Mouse (Mus musculus) CH12.LX (cell line): ENCODE measurements around the gene Eif2ak2. TPM values are rescaled to one million over a fixed set of nuclear protein-coding genes. Genes with fewer than 3 reads are reported as not detected.

Source experiments
- DNase-seq: peaks from one replicate; pipeline ENCODE4 v3.0.0-alpha.2; 2013; ENCODE audit errors: extremely low read depth
- H3K27ac ChIP-seq: 2 replicates; pipeline ENCODE4 v1.5.1; 2012; ENCODE audit warnings: low read depth, mild to moderate bottlenecking, control low read depth, moderate library complexity; ENCODE audit not compliant: insufficient read depth
- H3K27me3 ChIP-seq: replicated peaks from 2 replicates; pipeline ENCODE3; 2012; ENCODE audit warnings: inconsistent platforms
- H3K36me3 ChIP-seq, 2 experiments: replicated peaks in 1 of 2; 2 replicates each; pipeline versions ENCODE3 to v1.6.1; 2012; ENCODE audit warnings: inconsistent platforms in 1 of 2, low read length in 1 of 2, mild to moderate bottlenecking in 1 of 2, mixed read lengths in 1 of 2, moderate library complexity in 1 of 2; ENCODE audit not compliant: control insufficient read depth in 1 of 2, insufficient read depth in 1 of 2
- H3K4me1 ChIP-seq, 2 experiments: 2 replicates each; pipeline ENCODE4 v1.6.1; 2012; ENCODE audit warnings: inconsistent platforms in 1 of 2, moderate library complexity in 1 of 2; ENCODE audit not compliant: insufficient read depth in 2 of 2, control insufficient read depth in 1 of 2
- H3K4me2 ChIP-seq: 2 replicates; pipeline ENCODE4 v1.6.1; 2012; ENCODE audit warnings: low read depth, mild to moderate bottlenecking, control low read depth; ENCODE audit not compliant: poor library complexity, insufficient read depth, severe bottlenecking
- H3K4me3 ChIP-seq, 3 experiments: fragments of 150-350 bp in 1 of 3; sonication (generic) in 1 of 3; replicated peaks in 1 of 3; 2 replicates each; pipeline versions ENCODE3 to v1.5.1; 2011 to 2012; ENCODE audit warnings: low read depth in 2 of 3, low read length in 2 of 3, mild to moderate bottlenecking in 2 of 3, moderate library complexity in 2 of 3, control low read depth in 1 of 3, improper control_type of control experiment in 1 of 3, inconsistent platforms in 1 of 3, mixed read lengths in 1 of 3; ENCODE audit not compliant: poor library complexity in 1 of 3
- H3K79me2 ChIP-seq: replicated peaks from 2 replicates; pipeline ENCODE4 v1.6.1; 2012; ENCODE audit warnings: mild to moderate bottlenecking, moderate library complexity; ENCODE audit not compliant: control insufficient read depth, poor library complexity, insufficient read depth, severe bottlenecking; ENCODE audit errors: extremely low read depth
- H3K9ac ChIP-seq: 2 replicates; pipeline ENCODE4 v1.6.1; 2012; ENCODE audit warnings: low read depth, mild to moderate bottlenecking, control low read depth, moderate library complexity; ENCODE audit not compliant: insufficient read depth
- H3K9me3 ChIP-seq: replicated peaks from 2 replicates; pipeline ENCODE3; 2012; ENCODE audit warnings: low read length, inconsistent platforms, mixed read lengths
- BHLHE40 ChIP-seq: IDR thresholded peaks from 2 replicates; pipeline ENCODE4 v1.6.1; 2011; ENCODE audit warnings: mild to moderate bottlenecking, low read depth, low read length, improper control_type of control experiment
- CHD1 ChIP-seq: IDR thresholded peaks from 2 replicates; pipeline ENCODE4 v1.6.1; 2012; ENCODE audit warnings: low read depth, low read length, improper control_type of control experiment, inconsistent platforms
- CHD2 ChIP-seq: IDR thresholded peaks from 2 replicates; pipeline ENCODE4 v1.6.1; 2011; ENCODE audit warnings: low read length, improper control_type of control experiment
- CTCF ChIP-seq, 2 experiments: IDR thresholded peaks in 1 of 2; conservative IDR thresholded peaks in 1 of 2; 2 replicates each; pipeline ENCODE4 v1.5.1; 2011 to 2012; ENCODE audit warnings: low read depth in 2 of 2, low read length in 2 of 2, improper control_type of control experiment in 1 of 2, inconsistent platforms in 1 of 2, mild to moderate bottlenecking in 1 of 2, moderate library complexity in 1 of 2
- ELF1 ChIP-seq: IDR thresholded peaks from 2 replicates; pipeline ENCODE4 v1.6.1; 2014; ENCODE audit warnings: low read depth, mild to moderate bottlenecking, inconsistent platforms, low read length, improper control_type of control experiment
- ETS1 ChIP-seq: conservative IDR thresholded peaks from 2 replicates; pipeline ENCODE4 v1.6.1; 2012; ENCODE audit warnings: low read depth, mild to moderate bottlenecking, inconsistent platforms, low read length, improper control_type of control experiment, moderate library complexity
- GABPA ChIP-seq: IDR thresholded peaks from 2 replicates; pipeline ENCODE4 v1.6.1; 2012; ENCODE audit warnings: low read depth, low read length, improper control_type of control experiment, inconsistent platforms; ENCODE audit not compliant: insufficient replicate concordance
- HCFC1 ChIP-seq: IDR thresholded peaks from 2 replicates; pipeline ENCODE4 v1.6.1; 2012; ENCODE audit warnings: low read depth, mild to moderate bottlenecking, inconsistent platforms, low read length, improper control_type of control experiment
- IRF4 ChIP-seq: IDR thresholded peaks from 2 replicates; pipeline ENCODE4 v1.6.1; 2014; ENCODE audit warnings: low read depth, mild to moderate bottlenecking, inconsistent platforms, low read length, improper control_type of control experiment
- JUN ChIP-seq: IDR thresholded peaks from 2 replicates; pipeline ENCODE4 v1.6.1; 2011; ENCODE audit warnings: low read depth, mild to moderate bottlenecking, low read length, improper control_type of control experiment, moderate library complexity; ENCODE audit not compliant: insufficient read depth
- JUND ChIP-seq: conservative IDR thresholded peaks from 2 replicates; pipeline ENCODE4 v1.6.1; 2011; ENCODE audit warnings: low read depth, low read length, improper control_type of control experiment
- KAT2A ChIP-seq: IDR thresholded peaks from 2 replicates; pipeline ENCODE4 v1.6.1; 2012; ENCODE audit warnings: low read length, improper control_type of control experiment, inconsistent platforms; ENCODE audit not compliant: insufficient replicate concordance
- MAFK ChIP-seq: IDR thresholded peaks from 2 replicates; pipeline ENCODE4 v1.6.1; 2011; ENCODE audit warnings: low read length, improper control_type of control experiment; ENCODE audit not compliant: insufficient replicate concordance
- MAX ChIP-seq: IDR thresholded peaks from 2 replicates; pipeline ENCODE4 v1.6.1; 2011; ENCODE audit warnings: low read length, improper control_type of control experiment
- MAZ ChIP-seq: IDR thresholded peaks from 2 replicates; pipeline ENCODE4 v1.6.1; 2012; ENCODE audit warnings: low read depth, mild to moderate bottlenecking, inconsistent platforms, low read length, improper control_type of control experiment, moderate library complexity
- MEF2A ChIP-seq: IDR thresholded peaks from 2 replicates; pipeline ENCODE4 v1.6.1; 2014; ENCODE audit warnings: low read depth, mild to moderate bottlenecking, inconsistent platforms, low read length, improper control_type of control experiment, borderline replicate concordance
- MXI1 ChIP-seq: IDR thresholded peaks from 2 replicates; pipeline ENCODE4 v1.6.1; 2011; ENCODE audit warnings: mild to moderate bottlenecking, low read depth, low read length, improper control_type of control experiment
- MYC ChIP-seq: IDR thresholded peaks from 2 replicates; pipeline ENCODE4 v1.6.1; 2011; ENCODE audit warnings: low read depth, mild to moderate bottlenecking, improper control_type of control experiment, low read length
- NELFE ChIP-seq: IDR thresholded peaks from 2 replicates; pipeline ENCODE4 v1.6.1; 2011; ENCODE audit warnings: low read depth, low read length, improper control_type of control experiment
- POLR2A ChIP-seq: IDR thresholded peaks from 2 replicates; pipeline ENCODE4 v1.6.1; 2011; ENCODE audit warnings: low read depth, mild to moderate bottlenecking, improper control_type of control experiment, low read length
- RCOR1 ChIP-seq: conservative IDR thresholded peaks from 2 replicates; pipeline ENCODE4 v1.6.1; 2012; ENCODE audit warnings: low read depth, mild to moderate bottlenecking, inconsistent platforms, low read length, improper control_type of control experiment
- SIN3A ChIP-seq: IDR thresholded peaks from 2 replicates; pipeline ENCODE4 v1.6.1; 2012; ENCODE audit warnings: low read length, improper control_type of control experiment, inconsistent platforms
- SMC3 ChIP-seq: IDR thresholded peaks from 2 replicates; pipeline ENCODE4 v1.6.1; 2011; ENCODE audit warnings: low read depth, low read length, improper control_type of control experiment
- TBP ChIP-seq: conservative IDR thresholded peaks from 2 replicates; pipeline ENCODE4 v1.6.1; 2011; ENCODE audit warnings: low read depth, low read length, improper control_type of control experiment
- TCF12 ChIP-seq: IDR thresholded peaks from 2 replicates; pipeline ENCODE4 v1.6.1; 2014; ENCODE audit warnings: low read depth, mild to moderate bottlenecking, inconsistent platforms, low read length, improper control_type of control experiment
- USF1 ChIP-seq: IDR thresholded peaks from 2 replicates; pipeline ENCODE4 v1.6.1; 2014; ENCODE audit warnings: low read depth, mild to moderate bottlenecking, inconsistent platforms, low read length, improper control_type of control experiment
- USF2 ChIP-seq: conservative IDR thresholded peaks from 2 replicates; pipeline ENCODE4 v1.6.1; 2011; ENCODE audit warnings: low read depth, low read length, improper control_type of control experiment
- ZC3H11A ChIP-seq: IDR thresholded peaks from 2 replicates; pipeline ENCODE4 v1.6.1; 2012; ENCODE audit warnings: low read depth, mild to moderate bottlenecking, inconsistent platforms, low read length, improper control_type of control experiment
- ZKSCAN1 ChIP-seq: IDR thresholded peaks from 2 replicates; pipeline ENCODE4 v1.6.1; 2012; ENCODE audit warnings: low read depth, inconsistent platforms, low read length, improper control_type of control experiment, borderline replicate concordance
- ZNF384 ChIP-seq: IDR thresholded peaks from 2 replicates; pipeline ENCODE4 v1.6.1; 2012; ENCODE audit warnings: low read depth, low read length, improper control_type of control experiment, inconsistent platforms
- dilution Hi-C: fragments of 300-500 bp; cut with MboI; formaldehyde crosslinking; loops from 2 replicates; pipeline ENCODE4 v1.14.3; 2020; ENCODE audit warnings: low sequenced_read_pairs; ENCODE audit not compliant: extremely low pct_unique_long_range_greater_than_20kb, extremely low pct_ligation_motif_present
- in situ Hi-C: fragments of 300-500 bp; cut with MboI; formaldehyde crosslinking; loops from 3 replicates; pipeline ENCODE4 v1.14.3; 2019; ENCODE audit warnings: low sequenced_read_pairs, low pct_ligation_motif_present, low pct_unique_long_range_greater_than_20kb, mixed read lengths
- polyA plus RNA-seq: library from polyadenylated mRNA; unstranded; fragments of >175 nt; gene quantifications from 2 replicates; pipeline ENCODE4 v1.2.1, GENCODE M21; 2012; ENCODE audit warnings: low read depth; ENCODE audit not compliant: insufficient read length
- total RNA-seq, 2 experiments: library from RNA; depleted of rRNA; stranded (reverse); fragments of 300-350 nt in 1 of 2; fragments of >200 nt in 1 of 2; gene quantifications; 2 replicates each; pipeline ENCODE4 v1.2.3; 2012 to 2014

The Eif2ak2 gene
- total and polyA plus RNA-seq, 3 experiments: 9.8 to 25.0 (median 13.6) TPM

DNA sequence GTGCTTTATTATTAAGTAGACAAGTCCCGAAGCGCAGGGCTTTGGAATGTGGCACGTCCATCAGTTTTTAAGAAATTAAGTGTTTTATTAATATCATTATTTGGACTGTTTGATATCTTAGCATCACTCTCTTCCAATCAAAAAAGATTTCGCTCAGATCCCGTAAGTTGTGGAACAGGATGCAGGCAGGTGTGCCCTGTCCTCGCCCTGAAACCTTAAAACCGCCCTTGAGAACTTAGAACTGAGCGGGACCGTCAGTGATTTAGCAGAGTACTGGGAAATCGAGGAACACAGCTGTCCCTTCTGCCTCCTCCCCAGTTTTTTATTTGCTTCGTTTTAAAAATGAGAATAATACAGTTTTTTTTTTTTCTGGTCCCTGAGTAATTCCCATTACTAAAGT lies 34.5 kb upstream of the Eif2ak2 start:
- peaks cover 2 to 17% of the 10 kb centered on the region in 2 experiments; a peak in 2 of 4 replicates for H3K4me1 ChIP-seq
- H3K27ac ChIP-seq: peak overlapping the region; percentile 56; the same call in 1 of the 2 replicates
- peak overlapping the region; percentile 76 for H3K9ac ChIP-seq
- H3K79me2 ChIP-seq: no peaks in the 10 kb centered on the region
- dilution Hi-C loops: no loop called here
- H3K4me3 ChIP-seq: peak overlapping the region; percentile 74 to 91 (median 84)
- H3K27me3 ChIP-seq: no peaks in the 10 kb centered on the region
- peak overlapping the region; percentile 74 for H3K4me2 ChIP-seq
- H3K9me3 ChIP-seq: no peaks in the 10 kb centered on the region
- DNase-seq: no peak
- TF ChIP-seq MAFK (no peak), TBP (0 out of 2 replicates have a peak, but pooled peaks have one; percentile 3), ZKSCAN1 (no peak), SIN3A (0 out of 2 replicates have a peak, but pooled peaks have one; percentile 11), MXI1 (peak; percentile 2; the same call in 1 of the 2 replicates)
- in situ Hi-C loops: loop anchor here (5.0 kb wide), 1 partner anchor 35 kb away; the partner anchor contains the start of gene Eif2ak2
- H3K36me3 ChIP-seq: peaks cover 32 to 38% of the 10 kb centered on the region in 2 experiments

DNA sequence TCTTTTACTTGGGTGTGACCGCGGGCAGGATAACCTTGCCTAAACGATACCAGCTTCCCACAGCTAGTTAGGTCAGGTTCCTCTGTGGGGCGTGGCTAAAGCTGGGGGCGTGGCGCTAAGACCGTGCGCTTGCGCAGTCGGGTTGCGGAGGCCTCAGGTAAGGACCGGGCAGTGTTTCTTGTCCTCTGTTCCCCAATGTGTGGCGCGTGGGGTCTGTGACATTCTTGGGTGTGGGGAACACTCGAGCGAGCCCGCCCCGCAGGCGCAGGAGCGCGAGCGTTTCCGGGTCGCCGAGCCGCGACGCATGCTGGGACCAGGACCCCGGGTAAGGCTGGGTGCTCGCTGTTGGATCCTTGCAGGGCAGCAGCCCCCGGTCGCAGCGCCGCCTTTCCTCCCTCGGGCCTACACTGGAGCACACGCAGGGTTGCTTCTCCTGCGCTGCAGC lies 34.0 kb upstream of the Eif2ak2 start, which contains the start of gene Cebpzos:
Gene Cebpzos (plus strand): TSS at position 132 of the 445 bp plus-strand sequence.
- Histone ChIP-seq H3K4me3 (peak within 1 kb of the TSS; percentile 74 to 91 (median 84)), H3K9ac (peak within 1 kb of the TSS; percentile 76), H3K9me3 (no peaks in the 10 kb centered on the region), H3K4me1 (peaks cover 2 to 17% of the 10 kb centered on the region in 2 experiments; a peak in 2 of 4 replicates), H3K36me3 (peaks cover 27 to 33% of the 10 kb centered on the region in 2 experiments), H3K79me2 (no peaks in the 10 kb centered on the region), H3K27me3 (no peaks in the 10 kb centered on the region), H3K4me2 (peak within 1 kb of the TSS; percentile 76), H3K27ac (peak within 1 kb of the TSS; percentile 56)
- in situ Hi-C loops: loop anchor here (5.0 kb wide), 1 partner anchor 34 kb away; the partner anchor contains the start of gene Eif2ak2
- DNase-seq: peak; percentile 88
- dilution Hi-C loops: no loop called here
- TF ChIP-seq HCFC1: peak; percentile 83
- no peak for TF ChIP-seq RCOR1
- peak; percentile 77 for TF ChIP-seq POLR2A
- TF ChIP-seq KAT2A: peak; percentile 69; the same call in 1 of the 2 replicates
- no peak for TF ChIP-seq ZKSCAN1
- TF ChIP-seq MYC: no peak
- peak; percentile 66; the same call in 1 of the 2 replicates for TF ChIP-seq TCF12
- TF ChIP-seq JUN: no peak
- 0 out of 2 replicates have a peak, but pooled peaks have one; percentile 9 for TF ChIP-seq TBP
- peak; percentile 60; the same call in 1 of the 2 replicates for TF ChIP-seq SIN3A
- TF ChIP-seq CTCF (conservative IDR thresholded peaks at IDR 0.05 in 1 of 2, IDR thresholded peaks at IDR 0.05 in 1 of 2; ENCODE audit: low read depth in 2 of 2, low read length in 2 of 2): no peak
- TF ChIP-seq IRF4: no peak
- no peak for TF ChIP-seq SMC3
- TF ChIP-seq MXI1: peak; percentile 64; the same call in 1 of the 2 replicates
- TF ChIP-seq GABPA: no peak; the same call in 1 of the 2 replicates
- TF ChIP-seq ELF1: peak; percentile 90
- TF ChIP-seq ZC3H11A: no peak
- no peak for TF ChIP-seq ZNF384
- TF ChIP-seq CHD2: peak; percentile 38; the same call in 1 of the 2 replicates
- TF ChIP-seq MAX: peak; percentile 85
- peak; percentile 6; the same call in 1 of the 2 replicates for TF ChIP-seq BHLHE40
- TF ChIP-seq ETS1: no peak
- TF ChIP-seq MAZ: no peak
- TF ChIP-seq NELFE: peak; percentile 89
- TF ChIP-seq MAFK: no peak
- TF ChIP-seq JUND: no peak
- TF ChIP-seq MEF2A: 0 out of 2 replicates have a peak, but pooled peaks have one; percentile 43
- TF ChIP-seq CHD1: no peak
- no peak for TF ChIP-seq USF1
- no peak for TF ChIP-seq USF2
